Mouse (Mus musculus): Measurements from ENCODE around the gene Fasl.

Gene Fasl

DNA sequence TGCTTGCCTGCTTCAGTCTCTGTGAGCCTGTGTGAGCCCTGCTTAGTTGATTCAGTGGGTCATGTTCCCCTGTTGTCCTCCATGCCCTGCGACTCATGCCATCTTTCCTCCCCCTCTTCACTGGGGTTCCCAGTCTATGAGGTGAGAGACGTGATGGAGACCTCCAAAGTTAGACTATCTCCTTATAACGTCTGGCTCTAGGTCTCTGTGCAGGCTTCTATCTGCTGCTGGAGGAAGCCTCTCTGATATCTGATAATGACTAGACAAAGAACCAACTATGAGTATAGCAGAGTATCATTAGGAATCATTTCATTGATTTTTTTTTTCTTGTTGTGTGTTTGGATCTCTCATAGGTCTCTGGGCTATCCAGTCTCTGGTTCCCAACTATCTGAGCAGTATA is 31.7 kb downstream of the Fasl start:
- DNase-seq (ENCODE audit: low spot score), result no peak

DNA sequence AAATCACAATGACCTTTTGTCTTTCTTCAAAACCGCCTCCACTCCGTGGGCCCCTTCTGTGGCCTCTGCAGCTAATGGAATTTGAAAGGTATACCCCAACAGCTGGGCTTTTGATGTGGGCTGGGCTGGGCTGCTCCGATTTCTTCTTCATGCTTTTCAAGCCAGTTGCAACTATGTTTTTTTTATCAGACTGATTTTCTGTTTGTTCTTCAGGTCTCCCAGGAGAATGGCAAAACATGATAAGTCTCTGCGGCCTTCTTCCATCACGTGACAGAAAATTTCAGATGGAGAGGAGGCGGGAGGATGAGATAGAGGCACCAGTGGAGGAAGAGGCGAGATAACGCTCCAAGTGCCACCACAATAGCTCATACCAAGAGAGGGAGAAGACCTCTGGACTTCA is 37.0 kb downstream of the Fasl start:
- no peak for DNase-seq (ENCODE audit: low spot score)

DNA sequence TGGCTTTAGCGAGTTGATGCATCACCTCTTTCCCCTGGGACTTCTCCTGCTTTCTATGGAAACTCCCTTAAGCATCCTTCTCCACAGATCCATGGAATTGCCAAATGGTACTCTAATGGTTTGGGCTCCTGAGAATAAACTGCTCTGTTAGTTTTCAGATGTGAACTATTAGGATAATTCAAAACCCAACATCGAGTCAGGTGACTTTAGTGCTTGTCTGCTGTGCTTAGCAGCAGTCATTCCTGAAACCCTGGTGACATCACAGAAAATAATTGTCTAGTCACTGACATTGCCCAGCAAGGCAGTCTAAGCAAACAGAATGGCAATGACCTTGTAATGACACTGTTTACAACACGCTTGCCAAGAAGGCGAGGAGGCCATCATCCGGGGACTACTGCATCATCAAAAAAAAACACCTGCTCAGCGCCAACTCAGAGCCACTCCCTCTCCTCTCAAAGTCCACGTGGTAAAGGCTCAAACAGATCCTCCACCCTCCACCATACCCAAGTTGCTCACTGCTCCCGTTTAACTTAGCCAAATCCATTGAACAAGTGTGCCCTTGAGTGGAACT is 37.7 kb downstream of the Fasl start:
- no peak for DNase-seq (ENCODE audit: low spot score)

DNA sequence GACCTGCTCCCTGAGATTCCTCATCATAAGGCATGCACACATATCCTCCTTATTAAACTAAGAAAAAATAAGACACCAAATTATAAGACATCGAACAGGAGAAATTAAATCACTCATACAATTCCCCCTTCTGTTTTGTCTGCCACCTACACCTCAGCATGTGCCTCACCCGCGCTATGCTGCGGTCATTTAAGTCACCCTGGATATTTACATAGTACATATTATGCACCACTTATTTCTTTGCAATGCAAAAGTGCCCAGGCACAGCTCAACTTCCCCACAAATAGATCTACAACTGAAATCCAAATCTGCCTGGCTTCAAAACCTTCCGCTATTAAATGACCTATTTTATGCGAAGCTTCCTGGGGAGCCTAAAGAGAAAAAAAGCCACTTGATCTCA is 39.6 kb downstream of the Fasl start:
- DNase-seq (ENCODE audit: low spot score), result no peak

DNA sequence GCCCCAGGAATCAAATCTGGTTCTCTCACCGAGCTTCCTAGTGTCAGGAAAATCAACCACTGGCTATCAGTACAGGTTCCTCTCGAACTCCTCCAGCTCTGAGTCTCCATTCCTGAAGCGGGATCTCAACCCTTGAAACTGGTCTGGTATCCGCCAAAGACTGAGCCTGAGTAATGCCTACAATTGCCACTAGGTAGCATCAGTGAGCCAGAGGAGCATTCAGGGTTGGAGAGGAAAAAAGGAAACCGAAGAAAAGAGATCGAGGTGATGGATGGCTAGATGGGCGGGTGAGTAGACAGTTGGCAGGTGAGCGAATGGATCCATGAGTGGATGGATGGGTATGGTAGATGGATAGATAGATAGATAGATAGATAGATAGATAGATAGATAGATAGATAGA is 40.2 kb downstream of the Fasl start:
- DNase-seq (ENCODE audit: low spot score), result peak; percentile 65

DNA sequence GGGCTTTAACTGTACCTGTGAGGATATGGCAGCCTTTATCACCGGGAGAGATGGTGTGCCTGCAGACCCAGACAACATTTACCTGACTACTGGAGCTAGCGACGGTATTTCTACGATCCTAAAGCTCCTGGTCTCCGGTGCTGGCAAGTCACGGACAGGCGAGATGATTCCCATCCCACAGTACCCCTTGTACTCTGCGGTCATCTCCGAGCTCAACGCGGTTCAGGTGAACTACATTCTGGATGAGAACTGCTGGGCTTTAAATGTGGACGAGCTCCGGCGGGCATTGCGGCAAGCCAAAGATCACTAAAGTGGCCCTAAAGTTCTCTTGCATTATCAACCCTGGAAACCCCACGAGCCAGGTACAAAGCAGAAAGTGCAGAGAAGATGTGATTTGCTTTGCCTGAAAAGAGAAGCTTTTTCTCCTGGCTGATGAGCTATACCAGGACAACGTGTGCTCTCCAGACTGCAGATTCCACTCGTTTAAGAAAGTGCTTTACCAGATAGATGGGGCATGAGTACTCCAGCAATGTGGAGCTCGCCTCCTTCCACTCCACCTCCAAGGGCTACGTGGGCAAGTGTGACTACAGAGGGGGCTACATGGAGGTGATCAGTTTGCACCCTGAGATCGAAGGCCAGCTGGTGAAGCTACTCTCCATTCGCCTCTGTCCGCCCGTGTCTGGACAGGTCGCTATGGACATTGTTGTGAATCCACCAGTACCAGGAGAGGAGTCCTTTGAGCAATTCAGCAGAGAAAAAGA is 41.6 kb downstream of the Fasl start:
- no peak for DNase-seq (ENCODE audit: low spot score)

DNA sequence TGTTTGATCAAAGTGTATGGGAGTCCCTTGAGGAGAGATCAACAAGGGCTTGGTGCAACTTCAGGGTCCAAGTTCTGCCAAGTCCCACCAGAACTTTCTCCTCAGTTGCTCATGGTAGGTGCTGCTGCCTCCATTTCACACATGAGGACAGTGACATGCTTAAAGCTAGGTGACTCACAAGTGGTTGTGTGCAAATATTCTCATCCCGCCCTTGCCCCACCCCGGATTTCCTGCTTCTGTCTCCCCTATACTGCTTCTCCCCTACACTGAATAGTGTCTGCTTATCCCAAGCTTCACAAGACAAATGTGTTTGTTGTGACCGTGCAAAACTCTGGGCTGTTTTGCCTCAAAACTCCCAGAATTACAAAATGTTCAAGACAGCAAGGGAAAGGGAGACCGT is 43.4 kb downstream of the Fasl start:
- no peak for DNase-seq (ENCODE audit: low spot score)

DNA sequence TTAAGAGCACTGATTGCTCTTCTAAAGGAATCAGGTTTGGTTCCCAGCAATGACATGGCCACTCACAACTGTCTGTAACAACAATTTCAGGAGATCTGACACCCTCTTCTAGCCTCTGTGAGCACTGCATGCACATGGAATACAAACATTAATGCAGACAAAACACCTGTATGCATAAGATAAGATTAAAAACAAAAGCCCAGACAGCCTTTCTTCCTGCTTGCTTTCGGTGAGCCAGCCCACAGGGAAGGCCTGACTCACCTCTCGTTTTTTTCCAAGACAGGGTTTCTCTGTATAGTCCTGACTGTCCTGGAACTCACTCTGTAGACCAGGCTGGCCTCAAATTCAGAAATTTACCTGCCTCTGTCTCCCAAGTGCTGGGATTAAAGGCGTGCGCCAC is 44.1 kb downstream of the Fasl start:
- DNase-seq (ENCODE audit: low spot score), result no peak

DNA sequence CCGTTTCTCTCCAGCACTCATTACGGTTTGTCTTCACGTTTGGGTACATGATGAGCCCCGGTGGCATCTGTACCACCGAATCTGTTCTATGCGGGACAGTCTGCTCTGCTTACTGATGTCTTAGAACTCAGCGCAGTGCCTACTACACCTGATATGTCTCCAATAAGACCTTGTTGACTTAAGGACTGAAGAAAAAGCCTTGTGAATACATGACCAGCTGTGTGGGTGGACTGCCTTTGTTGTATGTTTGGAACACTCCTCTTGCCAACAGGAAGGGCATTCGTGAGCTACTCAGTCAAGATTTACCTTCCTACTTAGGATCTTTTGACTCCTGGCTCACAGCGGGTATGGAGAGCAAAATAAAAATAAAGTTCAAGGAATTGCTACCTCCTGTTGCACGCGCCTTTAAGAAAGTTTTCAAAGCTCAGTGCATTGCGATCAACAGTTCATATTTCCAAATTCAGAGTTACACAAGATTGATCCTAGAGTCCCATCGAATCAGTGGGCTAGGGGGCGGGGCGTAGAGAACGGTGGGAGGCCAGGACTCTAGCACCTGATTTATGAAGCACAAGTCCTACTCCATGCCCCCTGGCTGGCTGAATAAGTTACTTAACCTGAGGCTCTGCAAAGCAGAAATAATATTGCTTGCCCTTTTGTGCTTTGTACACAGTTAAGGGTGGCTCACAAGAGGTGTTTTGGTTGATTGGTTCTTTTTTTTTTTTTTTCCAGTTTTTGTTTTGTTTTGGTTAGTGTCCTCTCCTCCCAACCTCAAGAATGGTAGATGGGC is 45.6 kb downstream of the Fasl start:
- DNase-seq (ENCODE audit: low spot score), result no peak

DNA sequence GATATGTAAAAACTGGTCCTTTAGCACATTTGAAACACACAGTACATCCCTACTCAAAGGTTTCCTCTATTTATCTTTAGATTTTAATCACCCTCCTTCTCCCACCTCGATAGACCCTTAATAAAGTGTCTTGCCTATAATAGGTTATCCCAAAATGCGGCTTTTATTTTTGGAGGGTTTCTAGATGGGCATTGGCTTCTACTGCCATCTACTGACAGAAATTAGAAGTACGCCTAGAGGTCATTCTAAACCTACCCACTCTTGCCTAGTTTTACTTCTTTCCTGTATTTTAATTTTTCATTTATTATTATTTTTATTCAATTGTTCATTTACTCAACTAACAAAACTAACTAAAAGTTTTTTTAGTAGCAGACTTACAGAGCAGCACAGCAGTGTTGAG is 51.4 kb downstream of the Fasl start:
- DNase-seq (ENCODE audit: low spot score), result peak; percentile 41

DNA sequence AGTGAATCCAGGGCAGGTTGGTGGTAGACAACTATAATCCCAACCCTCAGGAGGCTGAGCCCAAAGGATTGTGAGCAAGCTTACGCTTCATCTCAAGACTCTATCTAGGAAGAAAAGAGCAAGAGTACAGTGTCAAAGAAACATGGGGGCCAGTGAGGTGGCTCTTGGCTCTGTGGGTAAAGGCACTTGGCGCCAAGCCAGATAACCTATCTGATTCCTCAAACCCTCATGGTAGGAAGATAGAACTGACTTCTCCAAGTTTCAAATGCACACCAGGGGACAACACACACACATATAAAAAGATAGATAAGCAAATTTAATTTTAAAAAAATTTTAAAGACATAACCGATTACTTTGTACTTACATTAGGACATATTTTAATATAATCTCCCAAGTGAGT is 52.0 kb downstream of the Fasl start:
- DNase-seq (ENCODE audit: low spot score), result no peak

DNA sequence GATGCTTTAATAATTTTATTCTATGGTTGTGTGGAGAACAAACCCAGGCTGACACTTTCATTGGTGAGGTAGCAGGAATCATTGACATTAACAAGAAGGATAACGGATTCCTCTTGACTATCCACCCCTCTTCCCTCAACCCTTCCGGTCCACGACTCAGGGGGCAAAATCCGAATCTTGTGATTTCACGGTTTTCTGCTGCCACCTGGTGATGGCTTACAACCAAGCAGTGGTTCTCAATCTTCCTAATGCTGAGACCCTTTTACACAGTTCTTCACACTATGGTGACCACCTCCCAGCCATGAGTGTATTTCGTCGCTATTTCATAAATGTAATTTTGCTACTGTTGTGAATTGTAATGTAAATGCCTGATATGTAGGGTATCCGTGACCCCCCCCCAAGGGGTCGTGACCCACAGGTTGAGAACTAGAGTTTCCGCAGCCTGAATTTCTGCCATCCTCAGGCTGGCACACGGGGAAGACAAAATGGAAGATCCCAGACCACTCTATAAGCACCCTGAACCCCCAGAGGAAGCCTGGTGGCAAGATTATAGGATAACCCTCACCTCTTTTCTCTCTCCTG is 52.7 kb downstream of the Fasl start:
- no peak for DNase-seq (ENCODE audit: low spot score)

DNA sequence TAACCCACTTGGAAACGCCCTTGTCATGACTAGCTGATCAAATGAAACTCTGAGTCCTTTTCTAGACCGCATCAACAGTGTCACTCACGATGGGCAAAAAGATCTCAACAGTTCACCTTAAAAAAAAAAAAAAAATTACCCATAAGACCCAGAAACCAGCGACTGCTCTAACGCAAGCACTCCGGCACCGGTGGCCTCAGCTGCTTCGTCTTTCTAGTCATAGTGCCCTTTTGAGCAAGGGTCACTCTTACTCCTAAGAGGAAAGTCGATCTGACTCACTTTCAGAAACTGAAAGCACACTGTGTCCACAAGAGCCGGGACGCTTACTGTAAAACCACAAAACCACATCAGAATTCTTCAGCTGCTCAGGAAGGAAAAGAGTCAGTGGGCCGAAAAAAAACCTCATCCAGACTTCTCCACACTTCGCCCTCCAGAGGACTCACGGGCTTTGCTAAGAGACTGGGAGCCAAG is 53.5 kb downstream of the Fasl start:
- DNase-seq (ENCODE audit: low spot score), result peak; percentile 38

DNA sequence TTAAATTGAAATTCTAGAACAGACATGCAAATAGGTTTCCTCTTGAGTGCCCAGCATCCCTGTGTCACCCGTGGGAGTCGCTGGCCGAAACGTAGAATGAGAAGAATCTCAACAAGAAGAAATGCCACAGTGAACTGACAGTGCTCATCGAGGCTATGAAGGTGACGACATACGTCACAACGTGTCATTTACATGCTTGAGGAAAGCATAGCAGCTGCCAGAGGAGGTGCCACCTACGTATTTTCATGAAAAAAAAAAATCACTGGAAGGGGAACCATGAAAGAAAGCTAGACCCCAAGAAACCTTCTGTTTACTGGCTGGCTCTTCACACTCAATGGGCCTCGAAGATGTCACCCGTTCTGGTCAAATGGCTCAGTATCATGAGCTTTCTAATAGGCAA is 54.0 kb downstream of the Fasl start:
- no peak for DNase-seq (ENCODE audit: low spot score)
